Mouse (Mus musculus): ENCODE measurements around the gene Grxcr1. TPM values are rescaled to one million over a fixed set of nuclear protein-coding genes. Genes with fewer than 3 reads are reported as not detected.
A peak's percentile ranks its signal among the peaks of the same experiment; 100 is the strongest.

Grxcr1 gene
- polyA plus RNA-seq (2015; fragmentation: Nextera tagmentation; extraction: Ambion mirVana) = not detected in 2 replicates

- Histone ChIP-seq H3K36me3 (no peaks in the 10 kb centered on the region), H3K4me1 (no peaks in the 10 kb centered on the region), H3K9ac (no peak within 1 kb of the TSS), H3K9me3 (replicated peaks) (no peaks in the 10 kb centered on the region), H3K27ac (no peak within 1 kb of the TSS), H3K4me2 (no peak within 1 kb of the TSS), H3K27me3 (no peaks in the 10 kb centered on the region), H3K4me3 (replicated peaks) (no peak within 1 kb of the TSS)
- ATAC-seq (replicated peaks; ENCODE audit: low FRiP score) = no peak
- WGBS = 86% methylated on average over 6 of the region's 6 CpGs
Measured at GRCm38 (mm10) chr5:68031744-68032143, at the start of gene Grxcr1. TSS of gene Grxcr1 (plus strand) at chr5:68031835.

- Histone ChIP-seq H3K9ac (no peak overlapping the region), H3K36me3 (no peaks in the 10 kb centered on the region), H3K4me3 (replicated peaks) (no peak overlapping the region), H3K27me3 (no peaks in the 10 kb centered on the region), H3K4me2 (no peak overlapping the region), H3K4me1 (no peaks in the 10 kb centered on the region), H3K27ac (no peak overlapping the region), H3K9me3 (replicated peaks) (no peaks in the 10 kb centered on the region)
- ATAC-seq (replicated peaks; ENCODE audit: low FRiP score) = no peak
- 64% methylated on average over 3 of the region's 3 CpGs for WGBS
Measured at GRCm38 (mm10) chr5:67981946-67982526, 49.6 kb upstream of the Grxcr1 start.

DNA sequence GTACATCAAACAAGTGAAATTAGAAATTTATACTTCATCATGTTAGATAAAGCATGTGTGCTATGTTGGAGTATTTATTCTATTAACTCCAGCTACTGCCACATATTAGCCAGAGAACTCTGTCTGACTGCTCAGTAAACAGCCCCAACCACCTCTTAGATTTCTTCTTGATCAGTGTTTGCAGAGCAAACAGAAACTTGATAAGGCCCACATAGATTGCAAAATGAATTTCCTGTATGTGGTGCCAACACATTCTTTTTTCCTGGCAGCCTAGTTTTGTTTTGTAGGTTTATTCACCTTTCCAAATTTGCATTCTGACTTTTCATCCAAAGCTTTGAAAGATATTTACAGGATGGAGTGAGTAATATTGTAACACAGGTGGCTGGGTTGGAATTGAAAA lies 41.2 kb upstream of the Grxcr1 start:
- Histone ChIP-seq H3K9me3 (replicated peaks) (no peaks in the 10 kb centered on the region), H3K27ac (no peak overlapping the region), H3K27me3 (no peaks in the 10 kb centered on the region), H3K4me2 (no peak overlapping the region), H3K4me3 (replicated peaks) (no peak overlapping the region), H3K4me1 (no peaks in the 10 kb centered on the region), H3K36me3 (no peaks in the 10 kb centered on the region), H3K9ac (no peak overlapping the region)
- no peak for ATAC-seq (replicated peaks; ENCODE audit: low FRiP score)

DNA sequence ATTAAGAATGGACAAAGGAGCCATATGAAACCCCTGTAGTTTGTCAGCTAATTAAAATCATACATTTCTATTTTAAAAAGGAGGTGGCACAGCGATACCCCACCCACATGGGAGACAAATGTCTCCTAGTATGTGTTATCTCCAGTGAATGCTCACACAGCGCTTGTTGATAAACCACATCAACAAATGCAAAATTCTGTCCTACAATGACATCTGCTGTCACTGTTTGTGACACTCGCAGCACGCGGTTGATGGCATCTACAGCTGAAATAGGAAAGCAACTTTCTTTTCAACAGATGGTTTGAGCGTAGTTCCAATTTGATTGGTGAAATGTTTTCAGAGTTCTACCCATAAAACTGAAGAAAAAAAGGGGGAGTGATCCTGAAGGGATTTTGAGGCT lies 29.0 kb upstream of the Grxcr1 start:
- no peaks in the 10 kb centered on the region for H3K4me1 ChIP-seq
- no peaks in the 10 kb centered on the region for H3K9me3 ChIP-seq (replicated peaks)
- H3K27me3 ChIP-seq = no peaks in the 10 kb centered on the region
- H3K27ac ChIP-seq = no peak overlapping the region
- H3K4me2 ChIP-seq = no peak overlapping the region
- 93% methylated on average over 6 of the region's 6 CpGs for WGBS
- no peak overlapping the region for H3K4me3 ChIP-seq (replicated peaks)
- no peaks in the 10 kb centered on the region for H3K36me3 ChIP-seq
- ATAC-seq (replicated peaks; ENCODE audit: low FRiP score) = no peak
- no peak overlapping the region for H3K9ac ChIP-seq

DNA sequence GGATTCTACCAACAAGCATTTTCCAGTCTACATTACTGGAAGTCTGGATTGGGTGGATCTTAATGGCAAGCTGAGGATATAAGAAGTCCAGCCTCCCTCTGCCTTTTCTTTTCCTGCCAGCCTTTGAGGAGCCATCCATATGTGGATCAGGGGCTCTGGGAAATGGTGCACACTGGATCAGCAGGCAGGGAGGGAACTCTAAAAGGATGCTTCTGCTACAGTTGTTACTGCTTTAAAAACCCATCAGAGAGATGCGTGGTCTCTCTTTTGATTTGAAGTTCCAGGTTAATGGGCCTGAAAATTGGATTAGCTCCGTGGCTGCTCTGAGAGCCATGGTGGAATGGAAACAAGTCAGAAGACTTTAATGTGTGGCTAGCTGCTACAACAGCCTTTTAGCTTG lies 27.7 kb upstream of the Grxcr1 start:
- Histone ChIP-seq H3K9ac (no peak overlapping the region), H3K36me3 (no peaks in the 10 kb centered on the region), H3K9me3 (replicated peaks) (no peaks in the 10 kb centered on the region), H3K27me3 (no peaks in the 10 kb centered on the region), H3K4me1 (no peaks in the 10 kb centered on the region), H3K4me2 (no peak overlapping the region), H3K27ac (no peak overlapping the region), H3K4me3 (replicated peaks) (no peak overlapping the region)
- peak; percentile 67; the same call in 1 of the 2 replicates for ATAC-seq (replicated peaks; ENCODE audit: low FRiP score)
- WGBS = 31% methylated on average over 2 of the region's 2 CpGs

GRCm38 (mm10) chr5:68004419-68004818 lies 27.2 kb upstream of the Grxcr1 start:
- Histone ChIP-seq H3K36me3 (no peaks in the 10 kb centered on the region), H3K27me3 (no peaks in the 10 kb centered on the region), H3K27ac (0 out of 2 replicates have a peak overlapping the region, but pooled peaks have one; percentile 5), H3K9ac (no peak overlapping the region), H3K4me3 (replicated peaks) (no peak overlapping the region), H3K4me1 (no peaks in the 10 kb centered on the region), H3K9me3 (replicated peaks) (no peaks in the 10 kb centered on the region), H3K4me2 (no peak overlapping the region)
- 67% methylated on average over 2 of the region's 2 CpGs for WGBS
- no peak for ATAC-seq (replicated peaks; ENCODE audit: low FRiP score)

GRCm38 (mm10) chr5:68007074-68007473 lies 24.6 kb upstream of the Grxcr1 start:
- Histone ChIP-seq H3K27me3 (no peaks in the 10 kb centered on the region), H3K27ac (no peak overlapping the region), H3K4me2 (no peak overlapping the region), H3K4me1 (no peaks in the 10 kb centered on the region), H3K9ac (no peak overlapping the region), H3K9me3 (replicated peaks) (no peaks in the 10 kb centered on the region), H3K36me3 (no peaks in the 10 kb centered on the region), H3K4me3 (replicated peaks) (no peak overlapping the region)
- ATAC-seq (replicated peaks; ENCODE audit: low FRiP score) = no peak
- WGBS = 87% methylated on average over 4 of the region's 4 CpGs

- Histone ChIP-seq H3K4me2 (no peak overlapping the region), H3K36me3 (no peaks in the 10 kb centered on the region), H3K9me3 (replicated peaks) (no peaks in the 10 kb centered on the region), H3K27ac (no peak overlapping the region), H3K4me1 (no peaks in the 10 kb centered on the region), H3K4me3 (replicated peaks) (no peak overlapping the region), H3K27me3 (no peaks in the 10 kb centered on the region), H3K9ac (no peak overlapping the region)
- ATAC-seq (replicated peaks; ENCODE audit: low FRiP score) = no peak
- WGBS = 74% methylated on average over 3 of the region's 3 CpGs
Measured at GRCm38 (mm10) chr5:68011569-68011968, 20.1 kb upstream of the Grxcr1 start.

GRCm38 (mm10) chr5:68012618-68013017 lies 19.0 kb upstream of the Grxcr1 start:
- Histone ChIP-seq H3K27ac (no peak overlapping the region), H3K4me1 (no peaks in the 10 kb centered on the region), H3K4me3 (replicated peaks) (no peak overlapping the region), H3K9me3 (replicated peaks) (no peaks in the 10 kb centered on the region), H3K9ac (no peak overlapping the region), H3K27me3 (no peaks in the 10 kb centered on the region), H3K36me3 (no peaks in the 10 kb centered on the region), H3K4me2 (no peak overlapping the region)
- ATAC-seq (replicated peaks; ENCODE audit: low FRiP score) = peak; percentile 60; the same call in 1 of the 2 replicates
- 16% methylated on average over 4 of the region's 4 CpGs for WGBS

DNA sequence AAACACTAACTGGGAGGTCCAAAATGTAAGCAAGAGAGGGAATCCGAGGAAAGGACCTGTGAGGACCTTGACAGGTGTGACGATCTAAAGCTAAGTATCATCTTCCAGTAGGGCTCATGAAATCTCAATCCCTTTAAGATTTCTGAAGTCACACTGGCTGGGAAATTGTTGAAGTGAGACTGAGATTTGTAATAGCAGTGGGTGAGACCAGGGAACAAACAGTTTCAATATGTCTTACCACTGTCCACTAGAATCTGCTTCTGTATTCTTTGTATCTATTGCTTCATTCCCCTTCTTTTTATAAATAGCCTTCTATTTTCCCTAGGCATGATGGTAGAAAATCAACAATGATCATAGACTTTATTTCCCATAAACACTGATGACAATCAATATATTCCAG lies 10.8 kb upstream of the Grxcr1 start:
- no peaks in the 10 kb centered on the region for H3K4me1 ChIP-seq
- no peak overlapping the region for H3K9ac ChIP-seq
- H3K4me3 ChIP-seq (replicated peaks) = no peak overlapping the region
- H3K36me3 ChIP-seq = no peaks in the 10 kb centered on the region
- H3K27ac ChIP-seq = no peak overlapping the region
- ATAC-seq (replicated peaks; ENCODE audit: low FRiP score) = no peak
- no peak overlapping the region for H3K4me2 ChIP-seq
- H3K27me3 ChIP-seq = no peaks in the 10 kb centered on the region
- H3K9me3 ChIP-seq (replicated peaks) = no peaks in the 10 kb centered on the region
- WGBS = 54% methylated on average over 2 of the region's 2 CpGs

GRCm38 (mm10) chr5:68026658-68027422 lies 4.8 kb upstream of the Grxcr1 start:
- no peak overlapping the region for H3K9ac ChIP-seq
- H3K4me3 ChIP-seq (replicated peaks) = no peak overlapping the region
- WGBS = 80% methylated on average over 2 of the region's 2 CpGs
- no peaks in the 10 kb centered on the region for H3K36me3 ChIP-seq
- H3K4me1 ChIP-seq = no peaks in the 10 kb centered on the region
- H3K27ac ChIP-seq = no peak overlapping the region
- H3K27me3 ChIP-seq = no peaks in the 10 kb centered on the region
- no peak overlapping the region for H3K4me2 ChIP-seq
- no peak for ATAC-seq (replicated peaks; ENCODE audit: low FRiP score)
- H3K9me3 ChIP-seq (replicated peaks) = no peaks in the 10 kb centered on the region

DNA sequence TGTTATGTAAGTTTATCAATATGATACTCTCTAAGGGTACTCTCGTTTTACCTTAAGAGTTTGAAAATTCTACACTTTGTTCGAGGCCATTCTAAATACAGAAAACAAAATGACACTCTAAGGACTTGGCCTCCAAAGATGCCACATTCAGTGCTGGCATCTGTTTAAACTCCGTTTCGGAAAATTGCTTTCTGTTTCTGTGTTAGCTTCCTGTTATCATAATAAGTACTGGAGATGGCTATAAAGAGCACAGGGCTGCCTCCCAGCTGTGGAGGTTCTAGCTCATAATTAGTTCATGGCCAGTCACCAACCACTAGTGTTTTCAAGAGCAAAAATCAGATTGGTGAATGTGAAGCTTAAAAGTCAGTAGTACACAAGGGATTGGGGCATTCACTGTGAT lies 4.2 kb upstream of the Grxcr1 start:
- Histone ChIP-seq H3K27me3 (no peaks in the 10 kb centered on the region), H3K9me3 (replicated peaks) (no peaks in the 10 kb centered on the region), H3K36me3 (no peaks in the 10 kb centered on the region), H3K27ac (no peak overlapping the region), H3K9ac (no peak overlapping the region), H3K4me2 (no peak overlapping the region), H3K4me1 (no peaks in the 10 kb centered on the region), H3K4me3 (replicated peaks) (no peak overlapping the region)
- 83% methylated on average over 4 of the region's 4 CpGs for WGBS
- ATAC-seq (replicated peaks; ENCODE audit: low FRiP score) = no peak

GRCm38 (mm10) chr5:68033345-68033744 lies 1.7 kb downstream of the Grxcr1 start:
- WGBS = 85% methylated on average over 2 of the region's 2 CpGs

More at GRCm38 (mm10) chr5:68033345-68033744, 1.7 kb downstream of the Grxcr1 start:
- Histone ChIP-seq H3K9me3 (replicated peaks) (no peaks in the 10 kb centered on the region), H3K4me2 (no peak overlapping the region), H3K27ac (no peak overlapping the region), H3K4me3 (replicated peaks) (no peak overlapping the region), H3K9ac (no peak overlapping the region), H3K36me3 (no peaks in the 10 kb centered on the region), H3K27me3 (no peaks in the 10 kb centered on the region), H3K4me1 (no peaks in the 10 kb centered on the region)
- ATAC-seq (replicated peaks; ENCODE audit: low FRiP score) = no peak

Data from kidney, embryonic 15.5 days (tissue).